In genomic region chrX:152946201-152946600, GRCm38 (mm10) we compare ENCODE assay signal across 13 mouse cellular contexts.
A peak's percentile ranks its signal among the peaks of the same experiment; 100 is the strongest.
DNase-seq lines count a peak whose midpoint lies in the region; ATAC-seq lines count a peak whose summit lies in the region.
"Had no signal": no experiment of that assay in that cellular context is flagged by ENCODE, and none has a peak within 500 bp of the region (broad histone marks: within the 10 kb centered on the region; RNA-seq: fewer than 3 reads in every experiment).

No protein-coding gene starts in this region.

- no peaks in the 10 kb centered on the region for H3K27me3 ChIP-seq in hindbrain, embryonic 16.5 days (replicated peaks; ENCODE audit: control insufficient read depth, insufficient read depth, low read length)
- H3K27me3 ChIP-seq in hindbrain, embryonic 11.5 days (ENCODE audit: control insufficient read depth, insufficient read depth, low read length) = no peaks in the 10 kb centered on the region
- no peaks in the 10 kb centered on the region for H3K27me3 ChIP-seq in midbrain, embryonic 15.5 days (replicated peaks)

- DNase-seq in hindbrain, embryonic 11.5 days (ENCODE audit: low spot score) = no peak
- peak; percentile 79 for DNase-seq in brain, adult 2 months (ENCODE audit: low read depth, low spot score)
- DNase-seq in frontal cortex, postnatal 10 days (ENCODE audit: low spot score in 2 of 2) = peak; percentile 7 to 15
- DNase-seq in urinary bladder, postnatal 36 days (ENCODE audit: low spot score in 2 of 2) = no peak
- DNase-seq in c-Kit-positive CD71-positive TER-119-positive erythroid progenitor cells, embryonic 14.5 days (ENCODE audit: low spot score) = no peak
- DNase-seq: cerebellum, postnatal 25 days; heart, postnatal 36 days; kidney, adult 18-20 months; kidney, postnatal 4 days; lung, adult 2 months had no signal

- H3K9ac ChIP-seq in hindbrain, embryonic 16.5 days (ENCODE audit: low read depth, low read length) = no peak overlapping the region
- no peak overlapping the region for H3K9ac ChIP-seq in hindbrain, embryonic 11.5 days (ENCODE audit: low read depth, low read length)
- no peak overlapping the region for H3K9ac ChIP-seq in midbrain, embryonic 15.5 days

- no peak overlapping the region for H3K4me2 ChIP-seq in hindbrain, embryonic 16.5 days (ENCODE audit: low read length)
- H3K4me2 ChIP-seq in hindbrain, embryonic 11.5 days (replicated peaks; ENCODE audit: low read depth, low read length) = no peak overlapping the region
- no peak overlapping the region for H3K4me2 ChIP-seq in midbrain, embryonic 15.5 days

- 29% methylated on average over 3 of the region's 3 CpGs for WGBS in hindbrain, embryonic 16.5 days
- 48% methylated on average over 3 of the region's 3 CpGs for WGBS in hindbrain, embryonic 11.5 days
- 31% methylated on average over 3 of the region's 3 CpGs for WGBS in midbrain, embryonic 15.5 days

- no peaks in the 10 kb centered on the region for H3K4me1 ChIP-seq in hindbrain, embryonic 16.5 days (ENCODE audit: control insufficient read depth, insufficient read depth, low read depth, low read length)
- no peaks in the 10 kb centered on the region for H3K4me1 ChIP-seq in hindbrain, embryonic 11.5 days (replicated peaks; ENCODE audit: control insufficient read depth, insufficient read depth, low read length)
- H3K4me1 ChIP-seq in midbrain, embryonic 15.5 days = no peaks in the 10 kb centered on the region

- H3K9me3 ChIP-seq in hindbrain, embryonic 16.5 days (ENCODE audit: control insufficient read depth, low read length) = no peaks in the 10 kb centered on the region
- no peaks in the 10 kb centered on the region for H3K9me3 ChIP-seq in hindbrain, embryonic 11.5 days (ENCODE audit: control insufficient read depth, low read length)
- H3K9me3 ChIP-seq in midbrain, embryonic 15.5 days = no peaks in the 10 kb centered on the region

- no peak overlapping the region for H3K27ac ChIP-seq in hindbrain, embryonic 16.5 days (ENCODE audit: low read depth, low read length)
- no peak overlapping the region for H3K27ac ChIP-seq in hindbrain, embryonic 11.5 days (ENCODE audit: low read depth, low read length)
- peak overlapping the region; percentile 29; the same call in 1 of the 2 replicates for H3K27ac ChIP-seq in midbrain, embryonic 15.5 days

- H3K36me3 ChIP-seq in hindbrain, embryonic 16.5 days (ENCODE audit: control insufficient read depth, insufficient read depth, low read length) = no peaks in the 10 kb centered on the region
- no peaks in the 10 kb centered on the region for H3K36me3 ChIP-seq in hindbrain, embryonic 11.5 days (ENCODE audit: control insufficient read depth, insufficient read depth, low read length)
- H3K36me3 ChIP-seq in midbrain, embryonic 15.5 days (replicated peaks) = no peaks in the 10 kb centered on the region

- peak; percentile 58; the same call in 1 of the 2 replicates for ATAC-seq in hindbrain, embryonic 16.5 days
- no peak for ATAC-seq in hindbrain, embryonic 11.5 days (ENCODE audit: low FRiP score)
- ATAC-seq in midbrain, embryonic 15.5 days (replicated peaks) = peak; percentile 82
- ATAC-seq: Patski had no signal

- no peak overlapping the region for H3K4me3 ChIP-seq in hindbrain, embryonic 16.5 days (ENCODE audit: low read length)
- no peak overlapping the region for H3K4me3 ChIP-seq in hindbrain, embryonic 11.5 days (ENCODE audit: low read depth, low read length)
- no peak overlapping the region for H3K4me3 ChIP-seq in midbrain, embryonic 15.5 days

Comparison
In these comparisons a context has a peak if more than half of its experiments do, and no peak if none do; other contexts are left out.
1. DNase-seq: peak in brain, adult 2 months (single experiment) and frontal cortex, postnatal 10 days (2 of 2); none in hindbrain, embryonic 11.5 days (single experiment), urinary bladder, postnatal 36 days (0 of 2) and c-Kit-positive CD71-positive TER-119-positive erythroid progenitor cells, embryonic 14.5 days (single experiment).